Mouse (Mus musculus) heart, postnatal 25 days (tissue): ENCODE results near the gene Ciart. TPM values are rescaled to one million over a fixed set of nuclear protein-coding genes. Genes with fewer than 3 reads are reported as not detected.
"Not testable (repeated sequence)": the region's sequence is repeated elsewhere in the genome, so short reads cannot be mapped to it uniquely, and the experiment has no call there.

Experiments used
- DNase-seq: peaks from one replicate; pipeline ENCODE4 v3.0.0; 2022; ENCODE audit warnings: low spot score
- intact Hi-C: fragments of 180-260 bp; cut with DNase I; formaldehyde crosslinking; loops from one replicate; pipeline ENCODE4 v1.15.1; 2025
- total RNA-seq, 2 experiments: library from RNA; stranded (reverse); gene quantifications; 2 replicates each; pipeline ENCODE4 v1.2.3; 2021

The Ciart gene
- total RNA-seq, 2 experiments from 2014 or later: 2.1 to 12.9 TPM

DNA sequence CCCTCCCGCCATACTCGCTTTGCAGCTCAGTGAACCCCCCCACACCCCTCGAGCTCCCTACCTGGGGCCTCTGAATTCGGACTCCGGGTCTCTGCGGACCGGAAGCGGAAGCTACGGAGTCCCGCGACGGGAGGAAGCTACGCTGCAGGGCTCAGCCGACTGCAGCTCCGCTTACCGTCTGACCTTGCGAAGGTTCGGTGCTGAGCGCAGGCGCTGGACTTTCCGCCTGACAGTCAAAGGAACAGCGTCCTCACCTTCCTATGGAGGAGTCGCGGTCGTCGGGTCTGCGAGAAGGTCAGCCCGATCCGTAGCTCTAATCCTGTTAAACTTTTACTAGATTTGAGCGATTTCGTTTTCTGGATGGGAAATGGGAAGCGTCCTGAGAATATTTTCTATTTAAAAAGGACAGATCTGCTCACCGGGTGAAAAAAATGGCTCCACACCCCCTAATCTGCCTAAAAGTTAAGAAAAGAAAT is 10.6 kb downstream of the Ciart start, which contains the start of gene Mrps21:
TSS of gene Mrps21 (minus strand) at position 128 of the 476 bp plus-strand sequence.
- peak; percentile 74 for DNase-seq
- intact Hi-C loops: no loop called here

DNA sequence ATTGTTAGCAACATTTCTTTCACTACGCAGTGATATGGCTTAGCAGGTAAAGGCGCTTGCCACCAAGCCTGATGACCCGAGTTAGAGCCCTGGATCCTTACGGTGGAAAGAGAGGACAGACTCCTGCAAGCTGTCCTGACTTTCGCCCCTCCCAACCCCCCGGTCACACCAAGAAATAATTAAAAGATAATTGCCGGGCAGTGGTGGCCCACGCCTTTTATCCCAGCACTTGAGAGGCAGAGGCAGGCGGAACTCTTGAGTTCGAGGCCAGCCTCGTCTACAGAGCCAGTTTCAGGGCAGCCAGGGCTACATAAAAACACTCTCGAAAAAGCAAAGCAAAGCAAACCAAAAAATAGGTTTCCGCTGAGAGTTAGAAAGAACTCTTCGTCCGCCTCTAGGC is 11.1 kb downstream of the Ciart start:
- DNase-seq: no peak
- intact Hi-C loops: no loop called here

- no peak for DNase-seq
- intact Hi-C loops: loop anchor here (5.0 kb wide), 1 partner anchor 90 kb away; no protein-coding TSS in a partner anchor
Observed at GRCm38 (mm10) chr3:95867408-95867807, 14.6 kb downstream of the Ciart start.

DNA sequence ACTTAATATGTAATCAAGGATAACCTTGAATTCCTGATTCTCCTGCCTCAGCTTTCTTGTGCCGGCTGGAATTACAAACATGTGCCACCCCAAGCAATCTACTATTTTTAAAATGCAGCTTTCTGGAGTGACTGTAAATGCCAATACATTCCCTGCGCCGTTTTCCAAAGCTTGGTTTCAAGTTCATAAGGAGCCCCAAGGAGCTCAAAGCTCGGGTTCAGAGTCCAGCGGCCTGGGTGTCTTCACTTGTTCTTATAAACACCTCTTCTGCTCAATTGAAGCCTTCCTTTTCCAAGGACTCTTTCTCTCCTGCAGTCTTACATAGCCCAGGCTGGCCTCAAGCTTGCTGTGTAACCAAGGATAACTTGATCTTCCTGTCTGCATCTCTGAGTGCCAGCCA is 16.0 kb downstream of the Ciart start:
- DNase-seq: no peak
- intact Hi-C loops: loop anchor here (5.0 kb wide), 1 partner anchor 91 kb away; no protein-coding TSS in a partner anchor

DNA sequence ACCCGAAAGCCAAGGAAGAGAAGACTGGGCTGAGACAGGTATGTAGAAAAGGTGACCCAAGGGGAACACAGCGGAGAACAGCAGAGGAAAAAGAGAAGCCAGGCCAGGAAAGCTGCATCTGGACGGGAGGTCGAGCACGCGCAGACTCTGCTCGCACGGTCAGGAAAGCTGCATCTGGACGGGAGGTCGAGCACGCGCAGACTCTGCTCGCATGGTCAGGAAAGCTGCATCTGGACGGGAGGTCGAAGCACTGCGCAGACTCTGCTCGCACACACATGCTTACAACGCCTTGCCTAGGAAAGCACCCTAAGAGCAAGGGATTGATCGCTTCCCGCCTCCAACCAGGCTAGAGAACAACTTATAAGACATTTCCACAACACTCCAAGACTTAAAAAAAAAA is 16.5 kb downstream of the Ciart start:
- intact Hi-C loops: loop anchor here (5.0 kb wide), 1 partner anchor 92 kb away; no protein-coding TSS in a partner anchor
- no peak for DNase-seq

- DNase-seq: peak; percentile 24
- intact Hi-C loops: loop anchor here (5.0 kb wide), 1 partner anchor 92 kb away; no protein-coding TSS in a partner anchor
Observed at GRCm38 (mm10) chr3:95865050-95865449, 17.0 kb downstream of the Ciart start.

DNA sequence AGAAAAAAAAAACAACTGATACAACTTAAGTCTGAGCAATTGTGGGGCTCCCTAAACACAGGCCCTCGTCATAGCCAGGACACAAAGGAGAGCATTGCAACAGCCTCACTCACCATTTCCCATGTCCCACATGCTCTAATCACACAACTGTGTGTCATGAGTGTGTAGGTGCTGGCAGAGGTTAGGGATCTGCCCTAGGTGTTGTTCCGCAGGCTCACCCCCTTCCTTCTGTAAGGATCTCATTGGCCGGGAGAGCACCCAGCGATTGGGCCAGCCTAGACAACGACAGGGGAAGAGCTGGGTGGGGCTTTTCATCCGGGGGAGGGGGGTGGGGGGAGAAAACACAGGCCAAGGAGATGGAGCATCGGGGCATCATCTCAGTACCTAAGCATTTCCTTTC is 18.5 kb downstream of the Ciart start:
- intact Hi-C loops: no loop called here
- no peak for DNase-seq

DNA sequence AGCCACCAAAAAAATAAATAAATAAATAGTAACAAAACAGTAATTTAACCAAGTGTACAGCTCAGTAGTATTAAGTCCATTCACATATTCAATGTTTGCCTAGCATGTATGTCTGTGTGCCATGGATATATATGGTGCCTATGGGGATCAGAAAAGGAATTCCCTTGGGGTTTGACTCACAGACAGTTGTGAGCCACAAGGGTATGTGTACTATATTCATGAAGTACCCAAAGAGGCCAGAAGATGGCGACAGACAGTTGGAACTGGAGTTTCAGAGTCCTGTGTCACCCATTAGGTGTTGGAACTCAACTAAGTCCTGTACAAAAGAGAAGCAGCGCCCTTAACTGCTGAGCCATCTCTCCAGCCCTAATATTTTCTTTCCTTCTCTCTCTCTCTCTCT is 20.3 kb downstream of the Ciart start:
- intact Hi-C loops: loop anchor here (2.0 kb wide), 2 partner anchors 45 to 191 kb away; no protein-coding TSS in a partner anchor
- DNase-seq: peak; percentile 26

DNA sequence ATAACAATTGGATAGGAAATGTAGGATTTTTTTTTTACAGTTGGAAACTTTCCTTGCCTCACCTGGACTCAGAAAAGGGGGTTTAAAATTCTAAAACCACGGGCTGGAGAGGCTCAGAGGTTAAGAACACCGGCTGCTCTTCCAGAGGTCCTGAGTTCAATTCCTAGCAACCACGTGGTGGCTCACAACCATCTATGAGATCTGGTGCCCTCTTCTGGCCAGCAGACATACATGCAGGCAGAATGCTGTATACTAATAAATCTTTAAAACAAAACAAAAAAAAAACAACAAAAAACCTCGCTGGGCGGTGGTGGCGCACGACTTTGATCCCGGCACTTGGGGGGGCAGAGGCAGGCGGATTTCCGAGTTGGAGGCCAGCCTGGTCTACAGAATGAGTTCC is 20.8 kb downstream of the Ciart start:
- no peak for DNase-seq
- intact Hi-C loops: loop anchor here (2.0 kb wide), 2 partner anchors 46 to 192 kb away; no protein-coding TSS in a partner anchor

GRCm38 (mm10) chr3:95860323-95860722 is 21.7 kb downstream of the Ciart start:
- DNase-seq: no peak
- intact Hi-C loops: loop anchor here (2.0 kb wide), 2 partner anchors 46 to 192 kb away; no protein-coding TSS in a partner anchor

- intact Hi-C loops, DNase-seq: not testable (repeated sequence)
Observed at GRCm38 (mm10) chr3:95858278-95858677, 23.8 kb downstream of the Ciart start.

DNA sequence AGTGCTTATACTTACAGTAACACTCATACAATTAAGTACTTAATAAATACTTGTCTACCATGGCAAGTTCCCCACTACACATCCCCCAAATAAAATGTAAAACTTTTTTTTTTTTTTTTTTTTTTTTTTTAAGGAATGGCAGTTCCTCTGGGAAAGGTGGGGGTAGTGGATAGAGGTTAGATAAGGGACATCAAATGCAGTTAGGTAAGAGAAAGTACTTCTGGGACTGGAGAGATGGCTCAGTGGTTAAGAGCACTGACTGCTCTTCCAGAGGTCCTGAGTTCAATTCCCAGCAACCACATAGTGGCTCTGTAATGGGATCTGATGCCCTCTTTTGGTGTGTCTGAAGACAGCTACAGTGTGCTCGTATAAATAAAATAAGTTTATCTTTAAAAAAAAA is 25.0 kb downstream of the Ciart start:
- DNase-seq, intact Hi-C loops: not testable (repeated sequence)

DNA sequence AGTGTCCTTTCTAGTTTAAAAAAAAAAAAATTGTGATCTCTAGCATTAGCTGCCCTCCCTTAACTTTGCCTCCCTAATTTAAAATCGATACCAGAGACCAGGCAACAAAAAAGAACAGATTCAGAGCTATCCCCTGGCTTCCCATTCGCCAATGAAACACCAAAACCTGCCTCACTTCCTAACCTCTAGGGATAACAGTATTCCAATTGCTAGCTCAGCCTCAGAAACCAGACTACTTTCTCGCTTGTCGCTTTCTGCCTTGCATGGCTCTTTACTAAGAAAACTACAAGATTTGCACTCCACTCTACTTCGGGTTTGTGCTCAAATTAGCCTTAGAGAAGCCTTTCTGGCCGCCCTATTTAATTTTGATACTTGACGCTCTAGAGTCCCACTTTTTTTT is 25.9 kb downstream of the Ciart start:
- intact Hi-C loops: no loop called here
- DNase-seq: no peak

- intact Hi-C loops: no loop called here
- DNase-seq: peak; percentile 89
Observed at GRCm38 (mm10) chr3:95855502-95856089, 26.5 kb downstream of the Ciart start, which contains the start of gene Prpf3. TSS of gene Prpf3 (minus strand) at chr3:95855885.

DNA sequence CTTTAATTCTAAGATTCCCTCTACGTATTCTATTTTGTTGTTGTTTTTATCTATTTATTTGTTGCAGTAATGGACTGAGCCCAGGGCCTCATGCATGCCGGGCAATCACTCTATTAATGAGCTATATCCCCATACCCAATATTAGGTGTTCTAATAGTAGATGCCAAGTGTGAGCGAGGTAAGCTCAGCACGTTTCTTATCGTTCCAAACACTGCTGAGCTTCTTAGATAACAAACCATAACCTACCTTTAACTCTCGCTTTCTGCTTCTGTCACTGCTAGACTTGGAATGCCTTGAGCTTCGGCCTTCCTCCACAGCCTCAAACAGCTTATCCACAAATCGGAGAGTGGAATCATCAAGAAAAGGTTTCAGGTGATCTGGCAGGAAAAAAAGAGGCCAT is 30.7 kb downstream of the Ciart start:
- intact Hi-C loops: no loop called here
- DNase-seq: no peak

DNA sequence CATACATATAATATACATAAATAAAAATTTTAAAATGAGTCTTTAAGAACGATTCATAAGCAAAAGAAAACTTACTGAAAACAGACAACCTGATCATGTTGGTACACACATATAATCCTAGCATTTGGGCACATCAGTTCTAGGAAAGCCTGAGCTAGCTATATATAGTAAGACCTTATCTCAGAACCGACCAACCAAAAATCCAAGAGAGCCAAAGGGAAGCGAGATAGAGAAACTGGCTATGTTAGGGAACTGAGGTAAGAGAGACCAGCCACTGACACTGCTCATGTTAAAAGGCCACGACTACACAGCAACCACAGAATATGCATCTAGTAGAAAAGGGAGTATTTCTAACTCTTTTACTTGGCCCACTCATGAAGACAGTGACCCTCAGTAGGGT is 31.4 kb downstream of the Ciart start:
- DNase-seq: no peak
- intact Hi-C loops: no loop called here

GRCm38 (mm10) chr3:95842503-95843214 is 39.4 kb downstream of the Ciart start:
- intact Hi-C loops: loop anchor here (5.0 to 10.0 kb wide), 2 partner anchors 70 to 328 kb away; no protein-coding TSS in a partner anchor

GRCm38 (mm10) chr3:95839250-95839649 is 42.8 kb downstream of the Ciart start:
- no peak for DNase-seq
- intact Hi-C loops: no loop called here

More at GRCm38 (mm10) chr3:95842503-95843214, 39.4 kb downstream of the Ciart start:
- no peak for DNase-seq

DNA sequence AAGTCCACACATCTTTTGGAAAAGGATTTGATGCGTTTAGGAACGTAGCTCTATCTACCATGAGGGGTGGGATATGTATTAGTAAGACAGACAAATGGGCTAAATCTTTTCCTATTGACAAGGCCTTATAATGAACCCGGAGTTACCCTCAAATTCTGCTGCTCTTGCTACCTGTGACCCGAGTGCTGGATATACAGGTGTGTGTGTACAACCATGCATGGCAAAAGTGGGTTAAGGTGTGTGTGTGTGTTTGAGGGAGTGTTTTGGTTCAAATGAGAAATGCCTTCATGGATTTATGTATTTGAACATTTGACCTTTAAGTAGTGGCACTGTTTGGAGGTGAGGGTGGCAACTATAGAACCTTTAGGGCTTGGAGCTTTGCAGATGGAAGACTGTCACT is 53.0 kb downstream of the Ciart start:
- intact Hi-C loops: no loop called here
- no peak for DNase-seq
